Mouse (Mus musculus) bone marrow, adult 2 months (tissue): ENCODE data around the gene Sgip1. TPM values are rescaled to one million over a fixed set of nuclear protein-coding genes. Genes with fewer than 3 reads are reported as not detected.

Experiments
- H3K27ac ChIP-seq: fragments of 200-500 bp; 2 replicates; pipeline ENCODE4 v1.5.1; 2012; ENCODE audit warnings: low read depth, mild to moderate bottlenecking, control low read depth, inconsistent platforms, low read length; ENCODE audit not compliant: control insufficient read depth, poor library complexity, insufficient read depth
- H3K4me1 ChIP-seq: fragments of 200-500 bp; 2 replicates; pipeline ENCODE4 v1.6.1; 2011; ENCODE audit warnings: low read length; ENCODE audit not compliant: control insufficient read depth, insufficient read depth
- H3K4me3 ChIP-seq: fragments of 200-500 bp; replicated peaks from 2 replicates; pipeline ENCODE3; 2011; ENCODE audit warnings: mild to moderate bottlenecking, low read depth, low read length, control low read depth; ENCODE audit not compliant: control insufficient read depth
- CTCF ChIP-seq: fragments of 200-500 bp; IDR thresholded peaks from 2 replicates; pipeline ENCODE4 v1.5.1; 2011; ENCODE audit warnings: low read length, control low read depth; ENCODE audit not compliant: control insufficient read depth, insufficient read depth
- POLR2A ChIP-seq: fragments of 200-500 bp; IDR thresholded peaks from 2 replicates; pipeline ENCODE4 v1.6.1; 2011; ENCODE audit warnings: low read depth, mild to moderate bottlenecking, control low read depth, low read length, borderline replicate concordance; ENCODE audit not compliant: control insufficient read depth
- WGBS: fragments of 180-500 bp; shearing (Covaris S2); methylation state at CpG from one replicate; pipeline ENCODE4 v1.1.7; 2018; 5-methylcytosine and 5-hydroxymethylcytosine counted together
- polyA plus RNA-seq: library from polyadenylated mRNA; stranded (reverse); fragments of >200 nt; gene quantifications from 2 replicates; pipeline ENCODE4 v1.2.4, GENCODE M21; 2011; ENCODE audit warnings: low replicate concordance; ENCODE audit not compliant: missing spikeins, insufficient read depth, insufficient read length

Gene Sgip1
- polyA plus RNA-seq, 1 experiment = 1.2 TPM

DNA sequence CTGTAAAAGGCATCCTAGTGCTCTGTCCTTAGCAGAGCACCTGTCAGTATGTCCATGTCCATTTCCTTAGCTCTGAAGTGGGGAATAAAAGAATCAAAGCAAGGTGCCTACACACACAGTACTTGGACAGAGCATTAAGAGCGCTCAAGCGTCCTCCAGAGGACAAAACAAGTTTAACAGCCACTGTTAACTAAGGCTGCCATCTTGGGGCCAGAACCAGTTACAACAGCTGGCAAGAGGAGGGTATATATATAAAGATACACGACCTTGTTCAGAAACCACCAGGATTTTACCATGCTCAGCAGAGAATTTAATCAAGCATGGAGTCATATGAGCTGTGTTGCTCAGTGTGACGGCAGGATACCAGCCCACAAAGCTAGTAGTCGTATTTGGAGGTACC, 16.7 kb upstream of the Sgip1 start:
- 71% methylated on average over 5 of the region's 5 CpGs for WGBS
- no peak for TF ChIP-seq POLR2A
- TF ChIP-seq CTCF = no peak
- H3K4me1 ChIP-seq = peaks cover 3% of the 10 kb centered on the region

DNA sequence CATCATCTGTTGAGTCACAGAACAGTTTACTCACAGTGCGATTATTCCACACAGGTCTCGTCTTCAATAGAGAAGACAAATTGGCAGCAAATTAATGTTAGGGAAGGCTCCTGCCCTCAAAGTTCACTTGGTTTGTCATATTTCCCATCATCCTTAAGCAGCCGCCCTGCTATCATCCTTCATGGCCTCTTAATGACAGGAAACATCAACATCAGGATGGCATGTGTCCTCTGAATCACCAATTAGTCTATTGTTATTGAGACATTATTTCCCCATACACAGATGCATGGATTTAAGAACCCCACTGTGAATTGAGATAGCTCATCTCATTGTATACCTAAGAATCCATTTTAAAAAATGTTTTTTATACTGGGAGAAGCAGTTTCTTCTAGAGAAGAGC, 10.1 kb upstream of the Sgip1 start:
- Histone ChIP-seq H3K4me1 (peaks cover 3% of the 10 kb centered on the region), H3K27ac (no peak overlapping the region), H3K4me3 (no peak overlapping the region)
- WGBS = 76% methylated on average over 3 of the region's 3 CpGs
- TF ChIP-seq POLR2A (no peak), CTCF (no peak)

More for the DNA sequence above, 16.7 kb upstream of the Sgip1 start:
- Histone ChIP-seq H3K27ac (no peak overlapping the region), H3K4me3 (no peak overlapping the region)

- no peak for TF ChIP-seq POLR2A
- TF ChIP-seq CTCF = no peak
- Histone ChIP-seq H3K4me3 (no peak overlapping the region), H3K27ac (no peak overlapping the region), H3K4me1 (no peaks in the 10 kb centered on the region)
- 73% methylated on average over 9 of the region's 9 CpGs for WGBS
Measured at GRCm38 (mm10) chr4:102734022-102734657, 7.0 kb upstream of the Sgip1 start.

DNA sequence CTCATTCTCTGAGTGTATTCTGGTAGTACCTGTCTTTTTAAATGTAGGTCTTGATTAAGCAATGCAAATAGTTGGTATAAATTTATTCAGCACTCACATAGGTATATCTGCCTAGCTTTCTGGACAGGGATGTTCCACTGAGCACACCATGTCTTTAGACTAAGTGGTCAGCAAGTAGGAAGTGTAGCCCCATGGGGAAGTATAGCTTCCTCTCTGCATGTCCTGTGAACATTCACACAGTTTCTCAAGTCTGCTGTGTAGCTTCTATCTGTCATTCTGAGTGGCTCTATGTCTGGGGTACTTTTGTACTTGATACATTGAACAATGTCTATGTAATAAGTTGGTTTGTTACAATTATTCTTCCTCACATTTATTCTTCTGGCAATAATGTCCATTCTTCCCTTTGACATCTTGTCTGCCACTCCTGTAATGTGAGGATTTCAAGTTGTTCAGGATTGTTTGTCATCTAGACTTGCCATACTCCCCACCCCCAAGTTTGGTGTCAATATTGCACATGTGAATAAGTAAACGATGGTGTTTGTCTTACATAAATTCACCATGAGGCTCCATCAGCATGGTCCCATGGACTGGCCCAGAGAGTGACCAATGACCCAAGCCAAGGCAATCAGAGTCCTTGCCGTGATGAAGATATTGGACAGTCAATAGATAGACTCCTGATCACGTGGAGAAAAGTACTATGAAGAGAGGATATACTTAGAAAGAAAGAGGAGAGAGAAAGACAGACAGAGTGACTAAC, 12.4 kb downstream of the Sgip1 start:
- no peak for TF ChIP-seq POLR2A
- no peak for TF ChIP-seq CTCF
- no peak overlapping the region for H3K27ac ChIP-seq
- H3K4me1 ChIP-seq = no peaks in the 10 kb centered on the region; the same call in 1 of the 2 replicates
- 66% methylated on average over 3 of the region's 3 CpGs for WGBS
- H3K4me3 ChIP-seq = no peak overlapping the region

GRCm38 (mm10) chr4:102759095-102759890, 18.2 kb downstream of the Sgip1 start:
- no peak overlapping the region for H3K4me3 ChIP-seq
- WGBS = 3% methylated on average over 41 of the region's 41 CpGs
- TF ChIP-seq CTCF (no peak), POLR2A (no peak)

DNA sequence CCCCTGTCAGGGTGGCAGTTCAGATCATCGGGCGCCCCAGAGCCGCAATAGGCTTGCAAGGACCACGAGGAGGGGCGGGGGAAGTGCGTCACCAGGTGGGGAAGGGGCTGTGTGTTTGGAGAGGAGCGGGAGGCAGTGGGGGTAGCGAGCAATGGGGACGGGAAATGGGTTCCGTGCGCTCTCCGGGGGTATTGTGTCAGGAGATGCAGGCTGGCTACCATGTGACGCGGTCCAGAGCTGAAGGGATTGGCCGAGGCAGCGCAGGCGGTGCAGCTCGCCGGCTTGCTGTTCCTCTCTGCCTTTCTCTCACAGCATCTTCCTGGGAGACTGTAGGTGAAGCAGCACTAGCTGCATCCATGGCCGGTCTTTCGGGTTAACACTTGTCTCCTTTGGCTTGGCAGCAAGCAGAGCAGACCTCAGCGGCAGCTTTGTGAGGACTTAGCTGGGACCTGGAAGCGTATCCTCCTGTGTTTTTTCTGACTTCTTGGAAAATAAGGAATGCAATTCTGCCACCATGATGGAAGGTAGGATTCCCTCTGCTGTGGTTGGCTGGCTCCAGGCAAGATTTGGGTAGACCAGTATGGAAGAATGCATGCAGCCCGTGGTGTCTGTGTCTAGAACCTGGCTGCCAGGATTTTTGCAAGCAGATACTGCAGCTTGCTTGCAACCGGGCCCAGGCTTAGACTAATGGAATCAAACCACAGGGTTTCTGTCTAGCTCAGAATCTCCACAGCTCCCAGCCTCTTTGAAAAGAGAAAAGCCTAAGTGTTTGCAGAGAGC, 19.1 kb downstream of the Sgip1 start:
- Histone ChIP-seq H3K4me3 (peak overlapping the region; percentile 21), H3K27ac (no peak overlapping the region), H3K4me1 (no peaks in the 10 kb centered on the region)
- TF ChIP-seq CTCF (no peak), POLR2A (no peak)
- WGBS = 11% methylated on average over 25 of the region's 25 CpGs

More at GRCm38 (mm10) chr4:102759095-102759890, 18.2 kb downstream of the Sgip1 start:
- Histone ChIP-seq H3K27ac (no peak overlapping the region; the same call in 1 of the 2 replicates), H3K4me1 (no peaks in the 10 kb centered on the region)

GRCm38 (mm10) chr4:102762075-102762474, 21.0 kb downstream of the Sgip1 start:
- WGBS = 37% methylated on average over 7 of the region's 7 CpGs

More at GRCm38 (mm10) chr4:102762075-102762474, 21.0 kb downstream of the Sgip1 start:
- Histone ChIP-seq H3K27ac (no peak overlapping the region), H3K4me1 (no peaks in the 10 kb centered on the region), H3K4me3 (no peak overlapping the region)
- TF ChIP-seq CTCF (no peak), POLR2A (no peak)
